Mouse (Mus musculus): ENCODE results near the gene Snx21.

Gene Snx21

GRCm38 (mm10) chr2:164785481-164786387 is at the start of gene Snx21:
Gene Snx21 (plus strand): TSS chr2:164785823.
- CTCF ChIA-PET, result interaction anchor here (0.5 to 1.1 kb wide), 3 partner anchors 8 to 152 kb away, joined by 3 to 4 read pairs (median 3); no protein-coding TSS in a partner anchor

GRCm38 (mm10) chr2:164737377-164738090 is 48.1 kb upstream of the Snx21 start:
- CTCF ChIA-PET, result interaction anchor here (0.5 kb wide), 1 partner anchor 31 kb away, joined by 4 read pairs; no protein-coding TSS in a partner anchor

GRCm38 (mm10) chr2:164739876-164740275 is 45.7 kb upstream of the Snx21 start:
- CTCF ChIA-PET, result no interaction called here

- CTCF ChIA-PET, result interaction anchor here (0.5 kb wide), 1 partner anchor 49 kb away, joined by 3 read pairs; no protein-coding TSS in a partner anchor
Measured at GRCm38 (mm10) chr2:164744987-164745386, 40.6 kb upstream of the Snx21 start.

GRCm38 (mm10) chr2:164745843-164746479 is 39.7 kb upstream of the Snx21 start, which contains the start of the genes Wfdc3 and Dnttip1:
Gene Wfdc3 (minus strand): TSS chr2:164745931.
Gene Dnttip1 (plus strand): TSS chr2:164745983.
- CTCF ChIA-PET, result interaction anchor here (0.8 kb wide), 1 partner anchor 15 kb away, joined by 4 read pairs; no protein-coding TSS in a partner anchor

- CTCF ChIA-PET, result interaction anchor here (0.8 kb wide), 1 partner anchor 15 kb away, joined by 4 read pairs; no protein-coding TSS in a partner anchor
Measured at GRCm38 (mm10) chr2:164746693-164747092, 38.9 kb upstream of the Snx21 start.

GRCm38 (mm10) chr2:164748191-164748590 is 37.4 kb upstream of the Snx21 start:
- CTCF ChIA-PET, result no interaction called here

- CTCF ChIA-PET, result no interaction called here
Measured at GRCm38 (mm10) chr2:164748991-164749390, 36.6 kb upstream of the Snx21 start.

GRCm38 (mm10) chr2:164752454-164752853 is 33.2 kb upstream of the Snx21 start:
- CTCF ChIA-PET, result interaction anchor here (0.6 kb wide), 1 partner anchor 255 kb away, joined by 3 read pairs; no protein-coding TSS in a partner anchor

- CTCF ChIA-PET, result no interaction called here
Measured at GRCm38 (mm10) chr2:164754105-164754504, 31.5 kb upstream of the Snx21 start.

- CTCF ChIA-PET, result no interaction called here
Measured at GRCm38 (mm10) chr2:164754800-164755199, 30.8 kb upstream of the Snx21 start.

- CTCF ChIA-PET, result interaction anchor here (0.6 kb wide), 1 partner anchor 986 kb away, joined by 3 read pairs; no protein-coding TSS in a partner anchor
Measured at GRCm38 (mm10) chr2:164757841-164758240, 27.8 kb upstream of the Snx21 start.

- CTCF ChIA-PET, result no interaction called here
Measured at GRCm38 (mm10) chr2:164758692-164759091, 26.9 kb upstream of the Snx21 start.

GRCm38 (mm10) chr2:164760059-164760833 is 25.4 kb upstream of the Snx21 start:
- CTCF ChIA-PET, result no interaction called here

GRCm38 (mm10) chr2:164761502-164761901 is 24.1 kb upstream of the Snx21 start:
- CTCF ChIA-PET, result interaction anchor here (0.6 to 1.2 kb wide), 2 partner anchors 15 to 42 kb away, joined by 4 to 15 read pairs; no protein-coding TSS in a partner anchor

- CTCF ChIA-PET, result interaction anchor here (0.6 to 1.2 kb wide), 2 partner anchors 16 to 42 kb away, joined by 4 to 15 read pairs; no protein-coding TSS in a partner anchor
Measured at GRCm38 (mm10) chr2:164761971-164762370, 23.7 kb upstream of the Snx21 start.

- CTCF ChIA-PET, result no interaction called here
Measured at GRCm38 (mm10) chr2:164762593-164762992, 23.0 kb upstream of the Snx21 start.

- CTCF ChIA-PET, result no interaction called here
Measured at GRCm38 (mm10) chr2:164765841-164766240, 19.8 kb upstream of the Snx21 start.

GRCm38 (mm10) chr2:164767812-164768540 is 17.6 kb upstream of the Snx21 start:
- CTCF ChIA-PET, result no interaction called here

Measured in spleen, embryonic (tissue).